Mouse (Mus musculus) midbrain, embryonic 11.5 days (tissue): ENCODE data around the gene Fas. TPM values are rescaled to one million over a fixed set of nuclear protein-coding genes. Genes with fewer than 3 reads are reported as not detected.

Experiments used
- ATAC-seq: fragments of 200-750 bp; cut with Nextera tagmentation; 2 replicates; pipeline ENCODE4 v1.8.0; 2017; ENCODE audit warnings: moderate TSS enrichment, moderate library complexity; ENCODE audit not compliant: low FRiP score
- DNase-seq: peaks from one replicate; pipeline ENCODE4 v3.0.0; 2015; ENCODE audit warnings: low spot score; ENCODE audit errors: missing footprints
- H3K27ac ChIP-seq: fragments of 300-500 bp; sonication (generic); 2 replicates; pipeline ENCODE4 v1.5.1; 2014; ENCODE audit warnings: low read depth, low read length
- H3K27me3 ChIP-seq: fragments of 300-500 bp; sonication (generic); 2 replicates; pipeline ENCODE4 v1.6.1; 2014; ENCODE audit warnings: mild to moderate bottlenecking, low read length, moderate library complexity, mixed read lengths; ENCODE audit not compliant: control insufficient read depth, insufficient read depth
- H3K36me3 ChIP-seq: fragments of 300-500 bp; sonication (generic); 2 replicates; pipeline ENCODE4 v1.6.1; 2014; ENCODE audit warnings: mild to moderate bottlenecking, low read length, moderate library complexity, mixed read lengths; ENCODE audit not compliant: control insufficient read depth, insufficient read depth
- H3K4me1 ChIP-seq: fragments of 300-500 bp; sonication (generic); 2 replicates; pipeline ENCODE4 v1.6.1; 2014; ENCODE audit warnings: low read length; ENCODE audit not compliant: control insufficient read depth, insufficient read depth
- H3K4me2 ChIP-seq: fragments of 300-500 bp; sonication (generic); 2 replicates; pipeline ENCODE4 v1.6.1; 2014; ENCODE audit warnings: mild to moderate bottlenecking, moderate library complexity
- H3K4me3 ChIP-seq: fragments of 300-500 bp; sonication (generic); 2 replicates; pipeline ENCODE4 v1.5.1; 2014; ENCODE audit warnings: low read depth, low read length
- H3K9ac ChIP-seq: fragments of 300-500 bp; sonication (generic); 2 replicates; pipeline ENCODE4 v1.6.1; 2014; ENCODE audit warnings: low read length
- H3K9me3 ChIP-seq: fragments of 300-500 bp; sonication (generic); 2 replicates; pipeline ENCODE4 v1.6.1; 2016; ENCODE audit warnings: low read length; ENCODE audit not compliant: control insufficient read depth
- WGBS: fragments of 180-500 bp; shearing (Covaris S2); extraction: QIAGEN DNeasy Blood & Tissue Kit; methylation state at CpG from one replicate; pipeline ENCODE4 v1.1.7; 2014; 5-methylcytosine and 5-hydroxymethylcytosine counted together
- polyA plus RNA-seq: library from polyadenylated mRNA; unstranded; fragments of >200 nt; fragmentation: Nextera tagmentation; extraction: Ambion mirVana; gene quantifications from 2 replicates; pipeline ENCODE4 v1.2.1, GENCODE M21; 2014

The Fas gene
- polyA plus RNA-seq, 1 experiment from 2014 or later = 0.81 TPM

GRCm38 (mm10) chr19:34254101-34254879 is 36.2 kb upstream of the Fas start:
- WGBS = 54% methylated on average over 14 of the region's 14 CpGs

DNA sequence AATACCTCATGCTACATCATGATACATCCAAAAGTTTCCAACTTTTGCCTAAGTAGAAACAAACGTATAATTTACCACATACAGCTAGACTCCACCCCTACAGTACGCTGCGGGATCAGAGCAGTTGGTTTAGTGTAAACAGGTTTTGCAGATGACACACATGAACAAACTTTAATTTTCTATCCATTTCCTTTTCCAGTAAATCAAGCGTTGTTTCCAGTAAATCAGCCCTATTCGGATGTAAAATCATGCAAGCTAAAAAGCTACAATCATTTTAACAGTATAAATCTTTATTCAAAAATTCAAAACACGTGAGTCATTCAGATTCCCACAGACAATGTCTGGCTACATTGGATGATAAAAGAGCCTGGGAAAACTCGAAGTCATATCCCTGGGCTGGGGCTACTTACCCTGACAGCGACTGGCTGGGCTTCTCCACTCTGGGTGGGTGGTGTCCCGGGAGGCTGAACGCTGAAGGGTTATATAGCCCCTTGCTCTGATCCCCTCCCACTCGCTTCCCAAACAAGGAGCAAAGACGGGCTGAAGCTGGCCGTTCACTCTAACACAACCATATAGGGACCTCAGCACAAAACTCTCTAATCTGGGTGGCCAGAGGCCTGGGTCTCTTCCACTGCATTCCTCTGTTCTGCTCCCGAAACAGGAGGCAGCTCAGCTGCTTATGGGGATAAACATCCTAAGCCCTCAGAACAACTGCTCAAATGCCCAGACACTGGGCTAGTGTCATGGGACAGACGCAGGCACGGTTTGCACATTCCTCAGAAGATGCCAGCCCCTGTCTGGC is 35.4 kb upstream of the Fas start, which contains the start of gene Acta2:
TSS of gene Acta2 (minus strand) at position 711 of the 802 bp plus-strand sequence.
- Histone ChIP-seq H3K9ac (no peak within 1 kb of the TSS), H3K27ac (no peak within 1 kb of the TSS), H3K9me3 (no peaks in the 10 kb centered on the region), H3K36me3 (no peaks in the 10 kb centered on the region), H3K4me1 (no peaks in the 10 kb centered on the region), H3K4me2 (no peak within 1 kb of the TSS), H3K27me3 (no peaks in the 10 kb centered on the region), H3K4me3 (no peak within 1 kb of the TSS)
- no peak for ATAC-seq
- 66% methylated on average over 16 of the region's 16 CpGs for WGBS
- DNase-seq = peak; percentile 80

More at GRCm38 (mm10) chr19:34254101-34254879, 36.2 kb upstream of the Fas start:
- Histone ChIP-seq H3K36me3 (no peaks in the 10 kb centered on the region), H3K4me1 (no peaks in the 10 kb centered on the region), H3K27me3 (no peaks in the 10 kb centered on the region), H3K9me3 (no peaks in the 10 kb centered on the region), H3K9ac (no peak overlapping the region), H3K4me3 (no peak overlapping the region), H3K27ac (no peak overlapping the region), H3K4me2 (no peak overlapping the region)
- ATAC-seq (no peak), DNase-seq (peak; percentile 77)

- no peaks in the 10 kb centered on the region for H3K9me3 ChIP-seq
- ATAC-seq (no peak), DNase-seq (no peak)
These were observed 34.3 kb upstream of the Fas start for GRCm38 (mm10) chr19:34256149-34256548.

DNA sequence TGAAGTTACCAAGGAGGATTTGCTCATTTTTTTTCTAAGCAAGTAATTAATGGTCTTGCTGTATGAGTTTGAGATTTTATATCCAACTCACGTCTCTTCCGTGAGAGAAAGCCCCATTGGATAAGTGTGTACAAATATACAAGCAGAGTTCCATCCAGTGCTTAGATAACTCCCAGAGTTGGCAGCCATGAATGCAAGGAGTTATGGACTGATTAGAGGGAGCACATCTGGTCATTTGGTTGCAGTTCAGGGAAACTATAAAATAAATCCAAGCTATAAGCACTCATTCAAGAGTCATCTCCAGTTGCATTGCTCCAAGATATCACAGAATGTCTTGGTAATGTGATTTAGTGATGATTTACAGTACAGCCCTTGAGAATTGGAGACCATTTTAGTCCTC is 33.5 kb upstream of the Fas start:
- no peak for ATAC-seq
- Histone ChIP-seq H3K4me2 (no peak overlapping the region), H3K9ac (no peak overlapping the region), H3K27ac (no peak overlapping the region), H3K27me3 (no peaks in the 10 kb centered on the region), H3K4me3 (no peak overlapping the region), H3K9me3 (no peaks in the 10 kb centered on the region), H3K4me1 (no peaks in the 10 kb centered on the region), H3K36me3 (no peaks in the 10 kb centered on the region)
- WGBS = 94% methylated on average over 2 of the region's 2 CpGs
- DNase-seq = no peak

More at GRCm38 (mm10) chr19:34256149-34256548, 34.3 kb upstream of the Fas start:
- H3K27me3 ChIP-seq = no peaks in the 10 kb centered on the region
- H3K27ac ChIP-seq = no peak overlapping the region
- no peak overlapping the region for H3K9ac ChIP-seq
- WGBS = 80% methylated on average over 5 of the region's 5 CpGs
- H3K4me3 ChIP-seq = no peak overlapping the region
- no peaks in the 10 kb centered on the region for H3K36me3 ChIP-seq
- H3K4me2 ChIP-seq = no peak overlapping the region
- no peaks in the 10 kb centered on the region for H3K4me1 ChIP-seq

- H3K9ac ChIP-seq = no peak overlapping the region
- DNase-seq (peak; percentile 80), ATAC-seq (no peak)
- H3K4me1 ChIP-seq = no peaks in the 10 kb centered on the region
- no peaks in the 10 kb centered on the region for H3K9me3 ChIP-seq
- no peak overlapping the region for H3K27ac ChIP-seq
- no peaks in the 10 kb centered on the region for H3K27me3 ChIP-seq
- no peak overlapping the region for H3K4me3 ChIP-seq
- H3K4me2 ChIP-seq = no peak overlapping the region
- no peaks in the 10 kb centered on the region for H3K36me3 ChIP-seq
- WGBS = 83% methylated on average over 2 of the region's 2 CpGs
These were observed 28.0 kb upstream of the Fas start for GRCm38 (mm10) chr19:34262273-34262974.

DNA sequence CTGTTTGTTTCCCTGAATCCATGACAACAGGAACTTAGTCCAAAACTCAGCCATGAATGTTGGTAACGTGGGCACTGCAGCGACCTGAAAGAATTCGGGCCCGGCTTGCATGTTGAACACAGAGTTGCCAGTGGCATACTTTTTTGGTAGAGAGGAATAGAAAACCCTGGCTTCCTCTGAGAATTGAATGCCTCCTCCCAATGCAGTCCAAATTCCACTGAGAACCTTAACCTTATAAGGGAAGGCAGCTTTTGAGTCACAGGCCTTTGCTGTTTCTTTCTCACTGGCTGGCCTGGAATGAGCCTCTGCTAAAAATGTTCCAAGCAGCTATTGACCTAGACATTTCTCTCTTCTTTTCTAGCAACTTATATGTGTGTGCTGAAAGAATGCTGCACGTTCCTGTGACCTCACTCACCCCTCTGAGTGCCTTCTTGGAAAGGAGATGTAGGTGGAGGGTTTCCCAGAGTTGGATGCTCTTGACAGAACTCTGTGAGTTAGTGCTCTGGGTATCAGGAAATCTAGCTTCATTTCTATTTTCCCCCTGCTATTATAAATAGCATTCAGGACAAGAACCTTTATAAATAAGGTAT is 24.8 kb upstream of the Fas start:
- no peak for DNase-seq
- Histone ChIP-seq H3K4me2 (no peak overlapping the region), H3K36me3 (no peaks in the 10 kb centered on the region), H3K27ac (no peak overlapping the region), H3K4me3 (no peak overlapping the region), H3K9ac (no peak overlapping the region), H3K9me3 (no peaks in the 10 kb centered on the region), H3K4me1 (no peaks in the 10 kb centered on the region), H3K27me3 (no peaks in the 10 kb centered on the region)
- WGBS = 81% methylated on average over 5 of the region's 5 CpGs
- ATAC-seq = no peak

DNA sequence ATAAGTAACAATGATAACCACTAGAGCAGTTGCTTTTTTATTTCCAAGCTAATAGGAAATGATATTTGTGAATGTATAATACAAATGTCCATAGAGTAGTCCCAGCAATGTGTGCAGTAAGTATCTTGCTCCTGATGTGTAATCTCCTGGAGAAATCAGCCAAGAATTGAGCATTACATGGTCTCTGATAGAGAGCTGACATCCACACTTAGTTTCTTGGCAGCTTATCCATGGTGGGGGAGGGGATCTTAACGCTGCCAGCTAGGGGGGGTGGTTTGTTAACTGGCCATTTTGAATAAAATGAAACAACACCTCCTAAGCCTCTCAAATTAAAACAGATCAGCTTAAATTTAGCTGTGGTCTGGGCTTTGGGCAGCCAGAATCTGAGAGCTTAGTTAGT is 21.5 kb upstream of the Fas start:
- no peak overlapping the region for H3K27ac ChIP-seq
- H3K4me2 ChIP-seq = no peak overlapping the region
- no peaks in the 10 kb centered on the region for H3K9me3 ChIP-seq
- H3K4me1 ChIP-seq = no peaks in the 10 kb centered on the region
- H3K9ac ChIP-seq = no peak overlapping the region
- H3K27me3 ChIP-seq = no peaks in the 10 kb centered on the region
- no peak for DNase-seq
- H3K4me3 ChIP-seq = no peak overlapping the region
- 60% methylated on average over 1 of the region's 1 CpGs for WGBS
- no peaks in the 10 kb centered on the region for H3K36me3 ChIP-seq
- ATAC-seq = no peak

GRCm38 (mm10) chr19:34270106-34270726 is 20.2 kb upstream of the Fas start:
- Histone ChIP-seq H3K36me3 (no peaks in the 10 kb centered on the region), H3K4me1 (no peaks in the 10 kb centered on the region), H3K9me3 (no peaks in the 10 kb centered on the region), H3K4me3 (no peak overlapping the region), H3K9ac (no peak overlapping the region), H3K4me2 (no peak overlapping the region), H3K27ac (no peak overlapping the region), H3K27me3 (no peaks in the 10 kb centered on the region)
- ATAC-seq (no peak), DNase-seq (peak; percentile 28)
- 90% methylated on average over 11 of the region's 11 CpGs for WGBS
